Mouse (Mus musculus) forebrain, embryonic 15.5 days (tissue): Measurements from ENCODE around the gene Cep112. TPM values are rescaled to one million over a fixed set of nuclear protein-coding genes. Genes with fewer than 3 reads are reported as not detected.
A peak's percentile ranks its signal among the peaks of the same experiment; 100 is the strongest.

ENCODE experiments used
- ATAC-seq: fragments of 200-750 bp; cut with Nextera tagmentation; replicated peaks from 2 replicates; pipeline ENCODE4 v1.8.0; 2017; ENCODE audit warnings: mild to moderate bottlenecking, moderate TSS enrichment, moderate library complexity
- H3K27ac ChIP-seq: fragments of 300-500 bp; sonication (generic); replicated peaks from 2 replicates; pipeline ENCODE4 v1.5.1; 2015; ENCODE audit warnings: mild to moderate bottlenecking, inconsistent platforms
- H3K27me3 ChIP-seq: fragments of 300-500 bp; sonication (generic); 2 replicates; pipeline ENCODE4 v1.6.1; 2015; ENCODE audit warnings: inconsistent platforms
- H3K36me3 ChIP-seq: fragments of 300-500 bp; sonication (generic); 2 replicates; pipeline ENCODE4 v1.6.1; 2015; ENCODE audit warnings: mild to moderate bottlenecking, inconsistent platforms
- H3K4me1 ChIP-seq: fragments of 300-500 bp; sonication (generic); 2 replicates; pipeline ENCODE4 v1.6.1; 2015; ENCODE audit warnings: inconsistent platforms
- H3K4me2 ChIP-seq: fragments of 300-500 bp; sonication (generic); replicated peaks from 2 replicates; pipeline ENCODE4 v1.6.1; 2015; ENCODE audit warnings: mild to moderate bottlenecking, inconsistent platforms
- H3K4me3 ChIP-seq: fragments of 300-500 bp; sonication (generic); 2 replicates; pipeline ENCODE4 v1.5.1; 2015; ENCODE audit warnings: mild to moderate bottlenecking, inconsistent platforms
- H3K9ac ChIP-seq: fragments of 300-500 bp; sonication (generic); replicated peaks from 2 replicates; pipeline ENCODE4 v1.6.1; 2015; ENCODE audit warnings: mild to moderate bottlenecking, inconsistent platforms
- H3K9me3 ChIP-seq: fragments of 300-500 bp; sonication (generic); 2 replicates; pipeline ENCODE4 v1.6.1; 2016; ENCODE audit warnings: inconsistent platforms
- WGBS: fragments of 180-500 bp; shearing (Covaris S2); methylation state at CpG from one replicate; pipeline ENCODE4 v1.1.7; 2015; ENCODE audit warnings: mixed read lengths; 5-methylcytosine and 5-hydroxymethylcytosine counted together
- polyA plus RNA-seq: library from polyadenylated mRNA; unstranded; fragments of >200 nt; fragmentation: Nextera tagmentation; extraction: Ambion mirVana; gene quantifications from 2 replicates; pipeline ENCODE4 v1.2.1, GENCODE M21; 2015

Cep112 gene
- polyA plus RNA-seq, 1 experiment from 2014 or later = 17.6 TPM

- H3K4me1 ChIP-seq = no peaks in the 10 kb centered on the region
- no peak overlapping the region for H3K4me3 ChIP-seq
- no peak overlapping the region for H3K9ac ChIP-seq
- WGBS = 27% methylated on average over 4 of the region's 4 CpGs
- no peaks in the 10 kb centered on the region for H3K36me3 ChIP-seq
- no peak for ATAC-seq
- no peaks in the 10 kb centered on the region for H3K27me3 ChIP-seq
- H3K9me3 ChIP-seq = no peaks in the 10 kb centered on the region
- H3K4me2 ChIP-seq = no peak overlapping the region
- no peak overlapping the region for H3K27ac ChIP-seq
Observed at GRCm38 (mm10) chr11:108836706-108837105, 411.7 kb downstream of the Cep112 start.

- no peaks in the 10 kb centered on the region for H3K9me3 ChIP-seq
- no peaks in the 10 kb centered on the region for H3K27me3 ChIP-seq
- H3K36me3 ChIP-seq = no peaks in the 10 kb centered on the region
- no peak for ATAC-seq
- no peak overlapping the region for H3K9ac ChIP-seq
- no peaks in the 10 kb centered on the region for H3K4me1 ChIP-seq
- H3K4me3 ChIP-seq = no peak overlapping the region
- H3K4me2 ChIP-seq = no peak overlapping the region
- no peak overlapping the region for H3K27ac ChIP-seq
- WGBS = 92% methylated on average over 3 of the region's 3 CpGs
Observed at GRCm38 (mm10) chr11:108840195-108840594, 415.2 kb downstream of the Cep112 start.

- Histone ChIP-seq H3K9ac (no peak overlapping the region), H3K4me2 (no peak overlapping the region), H3K36me3 (no peaks in the 10 kb centered on the region), H3K27me3 (no peaks in the 10 kb centered on the region), H3K4me3 (no peak overlapping the region), H3K4me1 (no peaks in the 10 kb centered on the region), H3K9me3 (no peaks in the 10 kb centered on the region), H3K27ac (no peak overlapping the region)
- ATAC-seq = no peak
- WGBS = 22% methylated on average over 2 of the region's 2 CpGs
Observed at GRCm38 (mm10) chr11:108842765-108843164, 417.8 kb downstream of the Cep112 start.

GRCm38 (mm10) chr11:108845971-108846370, 421.0 kb downstream of the Cep112 start:
- H3K27me3 ChIP-seq = no peaks in the 10 kb centered on the region
- H3K4me2 ChIP-seq = no peak overlapping the region
- no peaks in the 10 kb centered on the region for H3K9me3 ChIP-seq
- no peak for ATAC-seq
- no peak overlapping the region for H3K4me3 ChIP-seq
- no peaks in the 10 kb centered on the region for H3K4me1 ChIP-seq
- 47% methylated on average over 2 of the region's 2 CpGs for WGBS
- H3K36me3 ChIP-seq = no peaks in the 10 kb centered on the region
- H3K27ac ChIP-seq = no peak overlapping the region
- H3K9ac ChIP-seq = no peak overlapping the region

GRCm38 (mm10) chr11:108846479-108846878, 421.5 kb downstream of the Cep112 start:
- WGBS = 90% methylated on average over 3 of the region's 3 CpGs
- H3K4me1 ChIP-seq = no peaks in the 10 kb centered on the region

GRCm38 (mm10) chr11:108851771-108852170, 426.8 kb downstream of the Cep112 start:
- no peak overlapping the region for H3K4me3 ChIP-seq
- 90% methylated on average over 1 of the region's 1 CpGs for WGBS
- H3K9ac ChIP-seq = no peak overlapping the region
- ATAC-seq = no peak
- H3K27me3 ChIP-seq = no peaks in the 10 kb centered on the region
- no peak overlapping the region for H3K27ac ChIP-seq
- no peak overlapping the region for H3K4me2 ChIP-seq
- H3K9me3 ChIP-seq = no peaks in the 10 kb centered on the region
- H3K36me3 ChIP-seq = no peaks in the 10 kb centered on the region
- H3K4me1 ChIP-seq = no peaks in the 10 kb centered on the region

More at GRCm38 (mm10) chr11:108846479-108846878, 421.5 kb downstream of the Cep112 start:
- Histone ChIP-seq H3K27me3 (no peaks in the 10 kb centered on the region), H3K4me2 (no peak overlapping the region), H3K4me3 (no peak overlapping the region), H3K36me3 (no peaks in the 10 kb centered on the region), H3K9ac (no peak overlapping the region), H3K9me3 (no peaks in the 10 kb centered on the region), H3K27ac (no peak overlapping the region)
- ATAC-seq = no peak

GRCm38 (mm10) chr11:108857254-108857653, 432.3 kb downstream of the Cep112 start:
- Histone ChIP-seq H3K27ac (no peak overlapping the region), H3K4me2 (no peak overlapping the region), H3K36me3 (no peaks in the 10 kb centered on the region), H3K4me3 (no peak overlapping the region), H3K9me3 (no peaks in the 10 kb centered on the region), H3K4me1 (peaks cover 8% of the 10 kb centered on the region), H3K27me3 (no peaks in the 10 kb centered on the region), H3K9ac (no peak overlapping the region)
- WGBS = 64% methylated on average over 6 of the region's 6 CpGs
- ATAC-seq = no peak

GRCm38 (mm10) chr11:108857678-108858338, 432.8 kb downstream of the Cep112 start:
- ATAC-seq = peak; percentile 66; the same call in 1 of the 2 replicates
- Histone ChIP-seq H3K27ac (no peak overlapping the region), H3K4me2 (no peak overlapping the region)

GRCm38 (mm10) chr11:108858339-108858804, 433.4 kb downstream of the Cep112 start:
- Histone ChIP-seq H3K4me2 (no peak overlapping the region), H3K9me3 (no peaks in the 10 kb centered on the region), H3K4me1 (peaks cover 8% of the 10 kb centered on the region), H3K9ac (no peak overlapping the region), H3K4me3 (no peak overlapping the region), H3K27me3 (no peaks in the 10 kb centered on the region), H3K27ac (no peak overlapping the region), H3K36me3 (no peaks in the 10 kb centered on the region)
- ATAC-seq = no peak
- WGBS = 60% methylated on average over 3 of the region's 3 CpGs

More at GRCm38 (mm10) chr11:108857678-108858338, 432.8 kb downstream of the Cep112 start:
- WGBS = 33% methylated on average over 7 of the region's 7 CpGs
- Histone ChIP-seq H3K9ac (no peak overlapping the region), H3K27me3 (no peaks in the 10 kb centered on the region), H3K4me3 (no peak overlapping the region), H3K36me3 (no peaks in the 10 kb centered on the region), H3K4me1 (peaks cover 8% of the 10 kb centered on the region), H3K9me3 (no peaks in the 10 kb centered on the region)

- Histone ChIP-seq H3K36me3 (no peaks in the 10 kb centered on the region), H3K9ac (no peak overlapping the region), H3K27ac (no peak overlapping the region), H3K4me2 (no peak overlapping the region), H3K4me3 (no peak overlapping the region), H3K4me1 (peaks cover 8% of the 10 kb centered on the region), H3K9me3 (no peaks in the 10 kb centered on the region), H3K27me3 (no peaks in the 10 kb centered on the region)
- 90% methylated on average over 6 of the region's 6 CpGs for WGBS
- no peak for ATAC-seq
Observed at GRCm38 (mm10) chr11:108858846-108859245, 433.9 kb downstream of the Cep112 start.

GRCm38 (mm10) chr11:108862360-108862759, 437.4 kb downstream of the Cep112 start:
- WGBS = 27% methylated on average over 6 of the region's 6 CpGs
- Histone ChIP-seq H3K27me3 (no peaks in the 10 kb centered on the region), H3K9me3 (no peaks in the 10 kb centered on the region), H3K4me1 (peaks cover 8% of the 10 kb centered on the region), H3K4me3 (no peak overlapping the region), H3K9ac (no peak overlapping the region), H3K27ac (no peak overlapping the region), H3K4me2 (no peak overlapping the region), H3K36me3 (no peaks in the 10 kb centered on the region)
- ATAC-seq = no peak

GRCm38 (mm10) chr11:108865746-108866145, 440.8 kb downstream of the Cep112 start:
- no peak for ATAC-seq
- Histone ChIP-seq H3K4me3 (no peak overlapping the region), H3K9ac (no peak overlapping the region), H3K9me3 (no peaks in the 10 kb centered on the region), H3K4me2 (no peak overlapping the region), H3K27ac (no peak overlapping the region), H3K27me3 (no peaks in the 10 kb centered on the region), H3K4me1 (no peaks in the 10 kb centered on the region), H3K36me3 (no peaks in the 10 kb centered on the region)
- WGBS = 66% methylated on average over 8 of the region's 8 CpGs

- 87% methylated on average over 6 of the region's 6 CpGs for WGBS
Observed at GRCm38 (mm10) chr11:108867538-108867937, 442.5 kb downstream of the Cep112 start.

More at GRCm38 (mm10) chr11:108867538-108867937, 442.5 kb downstream of the Cep112 start:
- no peaks in the 10 kb centered on the region for H3K27me3 ChIP-seq
- no peaks in the 10 kb centered on the region for H3K36me3 ChIP-seq
- H3K9me3 ChIP-seq = no peaks in the 10 kb centered on the region
- no peak for ATAC-seq
- no peak overlapping the region for H3K27ac ChIP-seq
- H3K9ac ChIP-seq = no peak overlapping the region
- H3K4me3 ChIP-seq = no peak overlapping the region
- no peak overlapping the region for H3K4me2 ChIP-seq
- H3K4me1 ChIP-seq = no peaks in the 10 kb centered on the region
